Mouse (Mus musculus) megakaryocyte progenitor cell, adult 5-6 weeks (primary cell): ENCODE data around the gene Rfesd. TPM values are rescaled to one million over a fixed set of nuclear protein-coding genes. Genes with fewer than 3 reads are reported as not detected.

Experiments used
- ATAC-seq: replicated peaks from 2 replicates; pipeline ENCODE4 v1.8.0; 2016; ENCODE audit warnings: mild to moderate bottlenecking, moderate TSS enrichment, inconsistent platforms; ENCODE audit not compliant: poor library complexity
- total RNA-seq, 2 experiments: library from RNA; stranded (forward) in 1 of 2; stranded (reverse) in 1 of 2; fragments of 157-497, 149-512 nt in 1 of 2; fragments of 200-1000 nt in 1 of 2; gene quantifications; 2 replicates each; pipeline versions ENCODE4 v1.2.3 to v1.2.4; 2015 to 2017

Rfesd gene
- total RNA-seq, 2 experiments from 2014 or later: 11.3 to 27.3 TPM

DNA sequence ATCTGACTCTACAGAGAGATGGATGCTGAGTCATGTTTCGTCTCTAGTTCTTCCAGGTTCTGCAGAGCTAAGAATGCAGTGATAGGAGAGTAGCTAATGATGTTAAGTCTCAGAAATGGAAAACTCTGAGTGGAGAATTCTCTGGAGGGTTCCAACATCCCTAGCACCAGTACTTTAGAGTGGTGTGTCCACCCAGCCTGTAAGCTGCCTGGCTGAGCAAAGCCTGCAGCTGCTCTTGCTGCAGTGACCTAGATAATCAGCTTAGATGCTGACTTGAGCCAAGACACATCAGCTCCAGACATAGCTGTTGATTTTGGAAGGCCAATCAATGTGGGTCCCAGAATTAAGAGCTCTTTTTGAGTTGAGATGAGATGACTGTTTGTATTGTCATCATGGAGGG, 30.4 kb downstream of the Rfesd start:
- ATAC-seq: peak; percentile 34; the same call in 1 of the 2 replicates

DNA sequence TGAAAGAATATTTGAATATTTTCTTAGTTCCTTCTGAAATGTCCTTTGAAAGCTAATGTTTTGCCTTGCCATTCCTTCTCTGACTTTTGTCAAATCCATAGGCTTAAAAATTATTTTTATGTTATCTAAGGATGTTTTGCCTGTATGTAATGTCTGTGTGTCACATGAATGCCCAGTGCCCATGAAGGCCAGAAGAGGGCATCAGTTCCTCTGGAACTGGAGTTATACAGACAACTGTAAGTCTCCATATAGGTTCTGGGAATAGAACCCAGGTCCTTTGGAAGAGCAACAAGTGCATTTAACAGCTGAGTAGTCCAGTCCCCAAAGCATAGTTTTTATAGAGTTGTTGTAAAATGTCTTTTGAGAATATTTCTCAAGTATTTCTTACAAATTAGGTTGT, 36.6 kb downstream of the Rfesd start:
- peak; percentile 92 for ATAC-seq

DNA sequence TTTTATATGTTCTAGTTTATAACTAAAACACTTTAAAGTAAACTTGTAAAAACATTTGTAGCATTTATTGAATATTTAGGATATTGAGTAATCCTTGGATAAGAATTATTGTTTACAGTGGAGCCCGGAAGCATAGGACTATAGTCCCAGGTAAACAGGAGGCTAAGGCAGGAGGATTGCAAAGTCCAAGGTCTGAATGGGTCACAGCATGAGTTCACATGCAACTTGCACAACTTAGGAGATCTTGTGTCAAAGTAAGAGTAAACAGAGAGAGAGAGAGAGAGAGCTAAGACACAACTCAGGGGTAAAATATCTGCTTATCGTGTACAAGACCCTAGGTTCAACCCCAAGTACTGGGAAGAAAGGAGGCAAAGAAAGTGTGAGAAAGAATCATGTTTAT, 41.9 kb downstream of the Rfesd start:
- no peak for ATAC-seq

DNA sequence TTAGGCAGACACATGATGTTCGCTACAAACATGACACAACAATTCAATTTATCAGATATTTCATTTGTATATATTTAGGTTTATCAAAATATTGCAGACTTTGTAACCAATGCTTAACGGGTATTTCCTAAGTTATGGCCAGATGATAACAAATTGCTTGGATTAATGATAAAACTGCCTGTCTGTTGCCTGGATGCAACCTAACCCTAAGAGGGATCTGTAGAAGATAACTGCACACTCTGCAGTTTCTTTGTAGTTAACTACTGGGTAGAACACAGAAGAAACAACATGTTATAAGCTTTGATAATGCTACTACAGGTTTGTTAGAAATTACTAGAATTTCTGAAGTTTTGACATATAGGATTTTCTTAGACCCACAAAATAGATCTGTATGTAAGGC, 42.3 kb downstream of the Rfesd start:
- ATAC-seq: peak; percentile 76

DNA sequence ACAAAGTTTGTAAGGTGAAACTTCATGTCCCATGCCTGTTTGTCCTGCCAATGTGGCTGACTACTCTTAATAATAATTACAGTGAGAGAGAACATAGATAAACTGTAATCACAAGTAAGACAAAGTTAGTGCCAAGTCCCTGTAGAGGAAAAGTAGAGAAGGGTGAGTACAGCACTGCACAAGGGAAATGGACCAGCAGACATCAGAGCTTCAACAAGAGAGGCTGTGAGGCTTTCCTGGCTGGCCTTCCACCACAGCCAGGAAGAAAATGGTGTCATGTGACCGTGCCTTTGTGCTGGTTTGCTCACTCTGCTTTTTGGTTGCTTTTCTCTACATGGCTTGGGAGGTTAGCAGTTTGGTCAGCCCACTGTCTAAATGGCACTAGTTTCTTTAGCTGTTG, 42.9 kb downstream of the Rfesd start:
- peak; percentile 42; the same call in 1 of the 2 replicates for ATAC-seq

DNA sequence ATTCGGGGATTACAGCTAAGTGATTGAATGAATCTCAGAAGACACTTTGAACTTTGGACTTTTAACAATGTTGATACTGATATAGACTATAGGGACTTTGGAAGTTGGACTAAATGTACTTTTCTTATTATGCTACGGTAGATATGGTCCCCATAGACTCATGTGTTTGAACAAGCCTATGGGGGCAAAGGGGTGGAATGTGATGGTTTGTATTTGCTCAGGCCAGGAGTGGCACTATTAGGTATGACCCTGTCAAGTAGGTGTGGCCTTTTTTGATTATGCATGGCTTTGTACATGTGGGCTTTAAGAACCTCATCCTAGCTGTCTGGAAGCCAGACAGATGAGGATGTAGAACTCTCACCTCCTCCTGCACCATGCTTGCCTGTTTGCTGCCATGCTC, 44.0 kb downstream of the Rfesd start:
- no peak for ATAC-seq

DNA sequence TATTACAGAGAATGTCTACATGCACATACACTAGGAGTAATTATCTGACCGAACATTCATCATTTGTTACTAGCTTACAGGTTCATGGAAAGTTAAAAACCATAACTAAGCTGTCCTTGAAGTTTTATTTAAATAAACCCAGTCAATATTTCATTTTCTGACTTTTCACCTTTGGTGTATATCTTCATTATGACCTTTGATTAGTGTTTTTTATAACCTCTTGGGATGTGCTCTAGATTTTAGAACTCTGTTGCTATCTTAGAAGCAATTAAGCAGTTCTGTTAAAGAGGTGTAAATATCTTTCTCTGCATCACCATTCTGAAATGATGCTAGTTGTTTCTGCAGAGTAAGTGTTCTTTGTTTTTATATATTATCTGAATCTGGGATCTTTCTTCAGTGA, 51.7 kb downstream of the Rfesd start, which contains the start of gene Spata9:
TSS of gene Spata9 (plus strand) at position 301 of the 400 bp plus-strand sequence.
- no peak for ATAC-seq

DNA sequence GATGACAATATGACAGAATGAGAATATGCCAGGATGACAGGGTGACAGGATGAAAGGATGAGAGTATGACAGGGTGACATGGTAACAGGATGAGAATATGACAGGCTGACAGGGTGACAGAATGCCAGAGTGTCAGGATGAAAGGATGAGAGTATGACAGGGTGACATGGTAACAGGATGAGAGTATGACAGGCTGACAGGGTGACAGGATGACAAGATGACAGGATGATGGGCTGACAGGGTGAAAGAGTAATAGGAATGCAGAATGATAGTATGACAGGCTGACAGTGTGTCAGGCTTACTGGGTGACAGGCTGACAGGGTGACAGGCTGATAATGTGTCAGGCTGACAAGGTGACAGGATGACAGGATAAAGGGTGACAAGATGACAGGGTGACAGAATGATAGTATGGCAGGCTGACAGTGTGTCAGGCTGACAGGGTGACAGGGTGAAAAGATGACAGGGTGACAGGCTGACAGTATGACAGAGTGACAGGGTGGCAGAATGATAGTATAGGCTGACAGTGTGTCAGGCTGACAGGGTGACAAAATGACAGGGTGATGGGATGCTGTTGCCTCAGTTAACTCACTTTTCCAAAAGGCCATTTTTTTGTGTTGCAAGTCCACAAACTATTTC, 63.0 kb downstream of the Rfesd start:
- ATAC-seq: no peak

Other genes starting within 250 kb of the Rfesd start
- gene Glrx, start 178.9 kb downstream of the Rfesd start, total RNA-seq (2015): 225 and 237 TPM in 2 replicates
- 116 and 123 TPM in 2 replicates for gene Glrx, start 178.9 kb downstream of the Rfesd start, total RNA-seq (2017)
- gene Rhobtb3, start 74.8 kb downstream of the Rfesd start, total RNA-seq (2015): 5.9 and 9.1 TPM in 2 replicates
- 6.6 and 9.1 TPM in 2 replicates for gene Rhobtb3, start 74.8 kb downstream of the Rfesd start, total RNA-seq (2017)
- not detected in 2 replicates for gene Spata9, start 51.6 kb downstream of the Rfesd start, total RNA-seq (2015)
- gene Spata9, start 51.6 kb downstream of the Rfesd start, total RNA-seq (2017): not detected in 2 replicates
- 0.52 and 0.90 TPM in 2 replicates for gene Gpr150, start 38.3 kb upstream of the Rfesd start, total RNA-seq (2015)
- 0.14 and 0.50 TPM in 2 replicates for gene Gpr150, start 38.3 kb upstream of the Rfesd start, total RNA-seq (2017)
- gene Arsk, start 79.9 kb upstream of the Rfesd start, total RNA-seq (2015): 12.6 and 13.4 TPM in 2 replicates
- 10.1 and 14.7 TPM in 2 replicates for gene Arsk, start 79.9 kb upstream of the Rfesd start, total RNA-seq (2017)
- gene Ttc37, start 80.0 kb upstream of the Rfesd start, total RNA-seq (2015): 26.1 and 33.4 TPM in 2 replicates
- gene Ttc37, start 80.0 kb upstream of the Rfesd start, total RNA-seq (2017): 37.1 and 42.2 TPM in 2 replicates